Mouse (Mus musculus) liver, embryonic 14.5 days (tissue): ENCODE results near the gene Fem1a. TPM values are rescaled to one million over a fixed set of nuclear protein-coding genes. Genes with fewer than 3 reads are reported as not detected.
"Not testable (repeated sequence)": the region's sequence is repeated elsewhere in the genome, so short reads cannot be mapped to it uniquely, and the experiment has no call there.

Experiments
- ATAC-seq: fragments of 200-750 bp; cut with Nextera tagmentation; 2 replicates; pipeline ENCODE4 v1.8.0; 2017; ENCODE audit warnings: moderate number of reproducible peaks, mild to moderate bottlenecking, moderate library complexity; ENCODE audit not compliant: insufficient read depth
- DNase-seq, 3 experiments: peaks; one replicate each; pipeline ENCODE4 v3.0.0-alpha.2; 2012 to 2013; ENCODE audit warnings: low read depth in 3 of 3, low spot score in 3 of 3
- H3K27ac ChIP-seq: fragments of 300-500 bp; sonication (generic); 2 replicates; pipeline ENCODE4 v1.5.1; 2014; ENCODE audit warnings: moderate library complexity, mild to moderate bottlenecking, control low read depth, inconsistent platforms
- H3K27me3 ChIP-seq: fragments of 300-500 bp; sonication (generic); 2 replicates; pipeline ENCODE4 v1.6.1; 2014; ENCODE audit warnings: mild to moderate bottlenecking, low read length, moderate library complexity; ENCODE audit not compliant: control insufficient read depth, insufficient read depth
- H3K36me3 ChIP-seq: fragments of 300-500 bp; sonication (generic); replicated peaks from 2 replicates; pipeline ENCODE4 v1.6.1; 2014; ENCODE audit warnings: low read depth; ENCODE audit not compliant: control insufficient read depth, insufficient read depth
- H3K4me1 ChIP-seq, 2 experiments: fragments of 200-500 bp in 1 of 2; fragments of 300-500 bp in 1 of 2; sonication (generic) in 1 of 2; replicated peaks; 2 replicates each; pipeline ENCODE4 v1.6.1; 2012 to 2014; ENCODE audit warnings: antibody characterized with exemption in 1 of 2, inconsistent platforms in 1 of 2, low read length in 1 of 2; ENCODE audit not compliant: control insufficient read depth in 2 of 2, insufficient read depth in 2 of 2
- H3K4me2 ChIP-seq: fragments of 300-500 bp; sonication (generic); 2 replicates; pipeline ENCODE4 v1.6.1; 2014; ENCODE audit warnings: low read depth, mild to moderate bottlenecking, control low read depth, moderate library complexity
- H3K4me3 ChIP-seq, 2 experiments: fragments of 200-500 bp in 1 of 2; fragments of 300-500 bp in 1 of 2; sonication (generic) in 1 of 2; 2 replicates each; pipeline ENCODE4 v1.5.1; 2012 to 2014; ENCODE audit warnings: low read depth in 2 of 2, low read length in 2 of 2, mild to moderate bottlenecking in 2 of 2, control low read depth in 1 of 2, inconsistent platforms in 1 of 2, moderate library complexity in 1 of 2; ENCODE audit not compliant: insufficient read depth in 1 of 2
- H3K9ac ChIP-seq: fragments of 300-500 bp; sonication (generic); replicated peaks from 2 replicates; pipeline ENCODE4 v1.6.1; 2014; ENCODE audit warnings: mild to moderate bottlenecking, control low read depth, moderate library complexity
- H3K9me3 ChIP-seq: fragments of 300-500 bp; sonication (generic); 2 replicates; pipeline ENCODE4 v1.6.1; 2016; ENCODE audit warnings: low read length, mixed read lengths; ENCODE audit not compliant: control insufficient read depth
- CTCF ChIP-seq: IDR thresholded peaks from 2 replicates; pipeline ENCODE4 v1.5.1; 2016; ENCODE audit warnings: antibody characterized with exemption, low read depth, control low read depth
- EP300 ChIP-seq: IDR thresholded peaks from 2 replicates; pipeline ENCODE4 v1.6.1; 2016; ENCODE audit warnings: antibody characterized with exemption, low read depth
- WGBS: fragments of 180-500 bp; shearing (Covaris S2); extraction: QIAGEN DNeasy Blood & Tissue Kit; methylation state at CpG from one replicate; pipeline ENCODE4 v1.1.7; 2014; ENCODE audit not compliant: insufficient replicate concordance; 5-methylcytosine and 5-hydroxymethylcytosine counted together
- polyA plus RNA-seq, 2 experiments: library from polyadenylated mRNA; depleted of rRNA in 1 of 2; stranded (reverse) in 1 of 2; unstranded in 1 of 2; fragments of >200 nt; fragmentation: Nextera tagmentation in 1 of 2; extraction: Ambion mirVana in 1 of 2; gene quantifications; 2 replicates each; pipeline versions ENCODE4 v1.2.1 to v1.2.3; 2012 to 2014

The Fem1a gene
- polyA plus RNA-seq, 2 experiments, result 4.9 to 5.8 TPM

DNA sequence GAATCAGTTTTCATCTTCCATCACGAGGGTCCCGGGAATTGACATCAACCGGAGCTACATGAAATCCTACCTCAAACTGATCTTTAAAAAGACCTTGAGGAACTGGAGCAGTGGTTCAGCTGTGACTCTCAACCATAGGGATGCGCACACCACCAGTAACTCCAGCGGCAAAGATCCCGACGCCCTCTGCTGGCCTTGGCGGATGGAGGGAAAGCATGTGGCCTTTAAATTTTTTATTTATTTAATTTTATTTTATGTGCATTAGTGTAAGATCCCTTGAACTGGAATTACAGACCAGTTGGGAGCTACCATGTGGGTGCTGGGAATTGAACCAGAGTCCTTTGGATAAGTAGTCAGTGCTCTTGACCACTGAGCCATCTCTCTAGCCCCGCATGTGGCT lies 1.2 kb upstream of the Fem1a start:
- no peak overlapping the region for H3K4me3 ChIP-seq
- DNase-seq, result no peak
- no peaks in the 10 kb centered on the region for H3K9me3 ChIP-seq
- peaks cover 18% of the 10 kb centered on the region for H3K36me3 ChIP-seq
- no peak overlapping the region for H3K27ac ChIP-seq
- peaks cover 0 to 6% of the 10 kb centered on the region in 2 experiments; a peak in 2 of 4 replicates for H3K4me1 ChIP-seq
- H3K4me2 ChIP-seq, result peak overlapping the region; percentile 51
- H3K9ac ChIP-seq, result no peak overlapping the region
- ATAC-seq, result no peak
- no peaks in the 10 kb centered on the region for H3K27me3 ChIP-seq
- no peak for TF ChIP-seq EP300
- WGBS, result 19% methylated on average over 9 of the region's 9 CpGs

DNA sequence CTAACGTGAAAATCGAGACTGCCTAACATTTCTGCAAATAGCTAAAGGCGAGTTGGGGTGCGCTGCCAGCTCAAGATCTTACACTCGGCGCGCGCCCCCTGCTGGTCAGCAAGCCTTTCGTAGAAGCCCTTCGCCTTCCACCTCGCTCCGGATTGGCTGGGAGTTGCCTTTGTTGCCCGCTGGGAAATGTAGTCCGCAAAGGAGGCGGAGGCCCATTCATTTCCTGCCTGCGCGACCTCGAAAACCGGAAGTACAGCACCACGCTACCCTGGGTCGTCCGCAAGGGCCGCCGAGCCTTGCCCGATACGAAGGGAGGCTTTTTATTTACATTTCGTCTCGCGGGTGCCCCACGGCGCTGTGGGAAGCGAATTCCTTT lies 759 bp upstream of the Fem1a start:
- peaks cover 18% of the 10 kb centered on the region for H3K36me3 ChIP-seq
- H3K9me3 ChIP-seq, result no peaks in the 10 kb centered on the region
- under 1% methylated on average over 32 of the region's 32 CpGs for WGBS
- H3K4me1 ChIP-seq, result peaks cover 0 to 6% of the 10 kb centered on the region in 2 experiments; a peak in 2 of 4 replicates
- peak overlapping the region; percentile 64 for H3K9ac ChIP-seq
- peak overlapping the region; percentile 96 for H3K27ac ChIP-seq
- H3K4me3 ChIP-seq, result peak overlapping the region; percentile 74 to 82
- no peak for TF ChIP-seq EP300
- peak; percentile 99 for TF ChIP-seq CTCF
- peak; percentile 87 for ATAC-seq
- no peaks in the 10 kb centered on the region for H3K27me3 ChIP-seq
- H3K4me2 ChIP-seq, result peak overlapping the region; percentile 99
- peak; percentile 98 for DNase-seq

DNA sequence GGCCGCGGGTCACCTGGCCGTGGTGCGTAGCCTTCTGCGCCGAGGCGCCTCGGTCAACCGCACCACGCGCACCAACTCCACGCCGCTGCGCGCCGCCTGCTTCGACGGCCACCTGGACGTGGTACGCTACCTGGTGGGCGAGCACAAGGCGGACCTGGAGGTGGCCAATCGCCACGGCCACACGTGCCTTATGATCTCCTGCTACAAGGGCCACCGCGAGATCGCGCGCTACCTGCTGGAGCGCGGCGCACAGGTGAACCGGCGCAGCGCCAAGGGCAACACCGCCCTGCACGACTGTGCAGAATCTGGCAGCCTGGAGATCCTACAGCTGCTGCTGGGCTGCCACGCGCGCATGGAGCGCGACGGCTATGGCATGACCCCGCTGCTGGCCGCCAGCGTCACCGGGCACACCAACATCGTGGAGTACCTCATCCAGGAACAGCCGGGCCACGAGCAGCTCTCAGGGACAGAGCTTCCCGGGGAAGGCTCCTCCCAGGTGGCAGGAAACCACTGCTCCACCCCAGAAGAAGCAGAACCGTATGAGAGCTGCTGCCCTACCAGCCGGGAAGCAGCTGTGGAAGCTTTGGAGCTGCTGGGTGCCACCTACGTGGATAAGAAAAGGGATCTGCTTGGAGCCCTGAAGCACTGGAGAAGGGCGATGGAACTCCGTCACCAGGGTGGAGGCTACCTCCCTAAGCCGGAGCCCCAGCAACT lies 728 bp downstream of the Fem1a start:
- Histone ChIP-seq H3K4me3 (peak overlapping the region; percentile 68 to 82), H3K36me3 (peaks cover 25% of the 10 kb centered on the region), H3K4me2 (peak overlapping the region; percentile 93), H3K4me1 (peaks cover 0 to 6% of the 10 kb centered on the region in 2 experiments; a peak in 3 of 4 replicates), H3K27ac (no peak overlapping the region), H3K27me3 (no peaks in the 10 kb centered on the region), H3K9me3 (no peaks in the 10 kb centered on the region), H3K9ac (peak overlapping the region; percentile 69)
- no peak for TF ChIP-seq EP300
- no peak for TF ChIP-seq CTCF
- WGBS, result 5% methylated on average over 54 of the region's 58 CpGs
- no peak for DNase-seq
- ATAC-seq, result no peak

DNA sequence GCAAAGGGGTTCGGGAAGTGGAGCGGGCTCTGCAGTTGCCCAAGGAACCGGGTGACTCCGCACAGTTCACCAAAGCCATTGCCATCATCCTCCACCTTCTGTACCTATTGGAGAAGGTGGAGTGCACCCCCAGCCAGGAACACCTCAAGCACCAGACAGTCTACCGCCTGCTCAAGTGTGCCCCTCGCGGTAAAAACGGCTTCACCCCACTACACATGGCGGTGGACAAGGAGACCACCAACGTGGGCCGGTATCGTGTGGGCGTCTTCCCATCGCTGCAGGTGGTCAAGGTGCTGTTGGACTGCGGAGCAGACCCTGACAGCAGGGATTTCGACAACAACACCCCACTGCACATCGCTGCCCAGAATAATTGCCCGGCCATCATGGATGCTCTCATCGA lies 1.7 kb downstream of the Fem1a start:
- H3K9me3 ChIP-seq, H3K27me3 ChIP-seq, H3K4me3 ChIP-seq, H3K4me1 ChIP-seq, H3K9ac ChIP-seq, ATAC-seq, DNase-seq, H3K27ac ChIP-seq: not testable (repeated sequence)
- Histone ChIP-seq H3K36me3 (peaks cover 25% of the 10 kb centered on the region), H3K4me2 (peak overlapping the region; percentile 93)
- 84% methylated on average over 19 of the region's 19 CpGs for WGBS

DNA sequence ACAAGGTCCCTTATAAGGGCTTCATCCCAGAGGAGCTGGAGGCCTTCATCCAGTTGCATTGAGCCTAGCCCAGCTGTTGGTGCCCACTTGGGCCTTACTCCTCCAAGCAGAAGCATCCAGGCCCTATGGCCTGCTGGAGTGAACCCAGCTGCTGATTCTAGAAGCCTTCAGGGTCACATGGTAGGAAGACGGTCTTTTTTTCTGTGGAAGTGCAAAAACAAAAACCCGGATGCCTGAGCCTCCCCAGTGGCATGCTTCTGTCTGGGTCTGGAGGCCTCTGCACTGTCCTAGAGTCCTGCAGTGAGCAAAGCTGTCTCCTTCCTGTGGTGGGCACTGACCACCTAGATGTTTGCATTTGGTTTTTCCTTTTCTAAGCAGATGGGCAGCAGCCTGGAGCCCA lies 2.2 kb downstream of the Fem1a start:
- H3K9ac ChIP-seq, H3K27ac ChIP-seq, ATAC-seq, DNase-seq, H3K27me3 ChIP-seq, H3K4me1 ChIP-seq, H3K9me3 ChIP-seq: not testable (repeated sequence)
- Histone ChIP-seq H3K4me2 (peak overlapping the region; percentile 29), H3K36me3 (peaks cover 25% of the 10 kb centered on the region), H3K4me3 (peak overlapping the region in 1 of 2 experiments; percentile 18; a peak in 1 of 4 replicates)
- WGBS, result 69% methylated on average over 2 of the region's 2 CpGs
